Mouse (Mus musculus) heart, embryonic 14.5 days (tissue): ENCODE measurements around the gene Rbm12. TPM values are rescaled to one million over a fixed set of nuclear protein-coding genes. Genes with fewer than 3 reads are reported as not detected.
A peak's percentile ranks its signal among the peaks of the same experiment; 100 is the strongest.

Experiments used
- ATAC-seq: fragments of 200-750 bp; cut with Nextera tagmentation; 2 replicates; pipeline ENCODE4 v1.8.0; 2017; ENCODE audit warnings: low read depth, moderate TSS enrichment; ENCODE audit not compliant: insufficient number of reproducible peaks, insufficient read depth, low FRiP score
- H3K27ac ChIP-seq, 2 experiments: fragments of 200-500 bp in 1 of 2; fragments of 300-500 bp in 1 of 2; sonication (generic) in 1 of 2; replicated peaks in 1 of 2; 2 replicates each; pipeline ENCODE4 v1.5.1; 2012 to 2014; ENCODE audit warnings: low read depth in 2 of 2, low read length in 2 of 2, control low read depth in 1 of 2, mild to moderate bottlenecking in 1 of 2, mixed read lengths in 1 of 2; ENCODE audit not compliant: control insufficient read depth in 1 of 2, insufficient read depth in 1 of 2
- H3K27me3 ChIP-seq: fragments of 300-500 bp; sonication (generic); 2 replicates; pipeline ENCODE4 v1.6.1; 2014; ENCODE audit warnings: mild to moderate bottlenecking, low read length, control low read depth; ENCODE audit not compliant: control insufficient read depth, insufficient read depth
- H3K36me3 ChIP-seq: fragments of 300-500 bp; sonication (generic); 2 replicates; pipeline ENCODE4 v1.6.1; 2014; ENCODE audit warnings: mild to moderate bottlenecking, control low read depth, low read length, mixed read lengths; ENCODE audit not compliant: control insufficient read depth, insufficient read depth
- H3K4me1 ChIP-seq, 2 experiments: fragments of 200-500 bp in 1 of 2; fragments of 300-500 bp in 1 of 2; sonication (generic) in 1 of 2; 2 replicates each; pipeline ENCODE4 v1.6.1; 2012 to 2014; ENCODE audit warnings: low read length in 2 of 2, control low read depth in 1 of 2, mixed read lengths in 1 of 2; ENCODE audit not compliant: control insufficient read depth in 2 of 2, insufficient read depth in 2 of 2
- H3K4me2 ChIP-seq: fragments of 300-500 bp; sonication (generic); 2 replicates; pipeline ENCODE4 v1.6.1; 2014; ENCODE audit warnings: mild to moderate bottlenecking, low read length
- H3K4me3 ChIP-seq, 2 experiments: fragments of 200-500 bp in 1 of 2; fragments of 300-500 bp in 1 of 2; sonication (generic) in 1 of 2; 2 replicates each; pipeline ENCODE4 v1.5.1; 2012 to 2014; ENCODE audit warnings: low read length in 2 of 2, mild to moderate bottlenecking in 2 of 2, control low read depth in 1 of 2, low read depth in 1 of 2, moderate library complexity in 1 of 2; ENCODE audit not compliant: control insufficient read depth in 1 of 2, insufficient read depth in 1 of 2
- H3K9ac ChIP-seq: fragments of 300-500 bp; sonication (generic); 2 replicates; pipeline ENCODE4 v1.6.1; 2014; ENCODE audit warnings: mild to moderate bottlenecking, low read length
- H3K9me3 ChIP-seq: fragments of 300-500 bp; sonication (generic); 2 replicates; pipeline ENCODE4 v1.6.1; 2016; ENCODE audit warnings: low read length, control low read depth; ENCODE audit not compliant: control insufficient read depth
- WGBS: fragments of 180-500 bp; shearing (Covaris S2); extraction: QIAGEN DNeasy Blood & Tissue Kit; methylation state at CpG from one replicate; pipeline ENCODE4 v1.1.7; 2014; 5-methylcytosine and 5-hydroxymethylcytosine counted together
- polyA plus RNA-seq: library from polyadenylated mRNA; unstranded; fragments of >200 nt; fragmentation: Nextera tagmentation; extraction: Ambion mirVana; gene quantifications from 2 replicates; pipeline ENCODE4 v1.2.1, GENCODE M21; 2014

Rbm12 gene
- polyA plus RNA-seq, 1 experiment from 2014 or later: 20.6 TPM

- Histone ChIP-seq H3K4me3 (no peak overlapping the region), H3K4me1 (peaks cover 11 to 19% of the 10 kb centered on the region in 2 experiments; a peak in 3 of 4 replicates), H3K9ac (no peak overlapping the region), H3K36me3 (peaks cover 48% of the 10 kb centered on the region), H3K27ac (no peak overlapping the region), H3K4me2 (no peak overlapping the region), H3K27me3 (no peaks in the 10 kb centered on the region), H3K9me3 (no peaks in the 10 kb centered on the region)
- no peak for ATAC-seq
- 78% methylated on average over 8 of the region's 8 CpGs for WGBS
These were observed 32.6 kb downstream of the Rbm12 start for GRCm38 (mm10) chr2:156079183-156079560.

GRCm38 (mm10) chr2:156078421-156079182 is 33.2 kb downstream of the Rbm12 start:
- 86% methylated on average over 16 of the region's 16 CpGs for WGBS
- H3K36me3 ChIP-seq: peaks cover 54% of the 10 kb centered on the region
- no peaks in the 10 kb centered on the region for H3K27me3 ChIP-seq
- no peak overlapping the region for H3K4me2 ChIP-seq
- no peaks in the 10 kb centered on the region for H3K9me3 ChIP-seq
- no peak overlapping the region for H3K27ac ChIP-seq
- ATAC-seq: no peak
- no peak overlapping the region for H3K4me3 ChIP-seq
- no peak overlapping the region for H3K9ac ChIP-seq
- H3K4me1 ChIP-seq: peaks cover 11 to 19% of the 10 kb centered on the region in 2 experiments; a peak in 3 of 4 replicates

- Histone ChIP-seq H3K36me3 (peaks cover 65% of the 10 kb centered on the region), H3K4me2 (no peak overlapping the region), H3K9me3 (no peaks in the 10 kb centered on the region), H3K4me1 (peaks cover 11 to 16% of the 10 kb centered on the region in 2 experiments; a peak in 3 of 4 replicates), H3K9ac (no peak overlapping the region), H3K4me3 (no peak overlapping the region), H3K27me3 (no peaks in the 10 kb centered on the region), H3K27ac (no peak overlapping the region)
- WGBS: 85% methylated on average over 7 of the region's 7 CpGs
- ATAC-seq: no peak
These were observed 34.3 kb downstream of the Rbm12 start for GRCm38 (mm10) chr2:156077461-156077860.

- Histone ChIP-seq H3K9ac (no peak overlapping the region), H3K27me3 (no peaks in the 10 kb centered on the region), H3K36me3 (peaks cover 97% of the 10 kb centered on the region), H3K9me3 (peaks cover 2% of the 10 kb centered on the region; the same call in 1 of the 2 replicates), H3K4me3 (no peak overlapping the region), H3K4me1 (no peaks in the 10 kb centered on the region), H3K4me2 (no peak overlapping the region), H3K27ac (no peak overlapping the region)
- 94% methylated on average over 15 of the region's 15 CpGs for WGBS
- no peak for ATAC-seq
These were observed 38.1 kb downstream of the Rbm12 start for GRCm38 (mm10) chr2:156073725-156074124.

- Histone ChIP-seq H3K4me1 (no peaks in the 10 kb centered on the region), H3K4me2 (no peak overlapping the region), H3K27ac (no peak overlapping the region), H3K27me3 (no peaks in the 10 kb centered on the region), H3K9ac (no peak overlapping the region), H3K9me3 (peaks cover 3% of the 10 kb centered on the region; the same call in 1 of the 2 replicates), H3K36me3 (peaks cover 75% of the 10 kb centered on the region), H3K4me3 (no peak overlapping the region)
- 97% methylated on average over 10 of the region's 10 CpGs for WGBS
- no peak for ATAC-seq
These were observed 40.5 kb downstream of the Rbm12 start for GRCm38 (mm10) chr2:156071236-156071635.

GRCm38 (mm10) chr2:156067916-156068315 is 43.9 kb downstream of the Rbm12 start:
- no peak overlapping the region for H3K4me2 ChIP-seq
- peaks cover 3% of the 10 kb centered on the region; the same call in 1 of the 2 replicates for H3K9me3 ChIP-seq
- H3K36me3 ChIP-seq: peaks cover 41% of the 10 kb centered on the region
- H3K9ac ChIP-seq: no peak overlapping the region
- no peaks in the 10 kb centered on the region for H3K27me3 ChIP-seq
- no peak overlapping the region for H3K4me3 ChIP-seq
- ATAC-seq: no peak
- no peak overlapping the region for H3K27ac ChIP-seq
- 88% methylated on average over 10 of the region's 10 CpGs for WGBS
- peaks cover 2 to 6% of the 10 kb centered on the region in 2 experiments; a peak in 3 of 4 replicates for H3K4me1 ChIP-seq

- Histone ChIP-seq H3K4me3 (peak overlapping the region; percentile 78 to 83), H3K4me1 (peaks cover 2 to 6% of the 10 kb centered on the region in 2 experiments; a peak in 3 of 4 replicates), H3K36me3 (peaks cover 24% of the 10 kb centered on the region), H3K4me2 (peak overlapping the region; percentile 97), H3K9ac (peak overlapping the region; percentile 84), H3K27ac (no peak overlapping the region), H3K27me3 (no peaks in the 10 kb centered on the region), H3K9me3 (peaks cover 3% of the 10 kb centered on the region; the same call in 1 of the 2 replicates)
- peak; percentile 4; the same call in 1 of the 2 replicates for ATAC-seq
- WGBS: 37% methylated on average over 10 of the region's 10 CpGs
These were observed 45.7 kb downstream of the Rbm12 start for GRCm38 (mm10) chr2:156066126-156066525.
